In genomic region chr3:11293001-11293400, GRCm38 (mm10) we compare ENCODE assay signal across 18 mouse cellular contexts.
"Had no signal": no experiment of that assay in that cellular context is flagged by ENCODE, and none has a peak within 500 bp of the region (broad histone marks: within the 10 kb centered on the region; RNA-seq: fewer than 3 reads in every experiment).

No protein-coding gene starts in this region.

- H3K27ac ChIP-seq: kidney, postnatal 0 days; limb, embryonic 10.5 days; limb, embryonic 13.5 days; liver, embryonic 12.5 days; liver, embryonic 15.5 days; lung, embryonic 15.5 days; midbrain, embryonic 10.5 days; midbrain, embryonic 13.5 days; neural tube, embryonic 12.5 days; neural tube, embryonic 15.5 days had no signal

- H3K36me3 ChIP-seq: limb, embryonic 10.5 days; limb, embryonic 13.5 days; liver, embryonic 12.5 days; liver, embryonic 15.5 days; lung, embryonic 15.5 days; midbrain, embryonic 10.5 days; midbrain, embryonic 13.5 days; neural tube, embryonic 12.5 days; neural tube, embryonic 15.5 days had no signal

- H3K4me2 ChIP-seq: limb, embryonic 13.5 days; liver, embryonic 12.5 days; liver, embryonic 15.5 days; lung, embryonic 15.5 days; midbrain, embryonic 13.5 days; neural tube, embryonic 12.5 days; neural tube, embryonic 15.5 days had no signal

- H3K27me3 ChIP-seq: limb, embryonic 13.5 days; liver, embryonic 12.5 days; liver, embryonic 15.5 days; lung, embryonic 15.5 days; megakaryocyte, embryonic 14.5 days; midbrain, embryonic 13.5 days; neural tube, embryonic 12.5 days; neural tube, embryonic 15.5 days had no signal

- H3K9ac ChIP-seq: limb, embryonic 13.5 days; liver, embryonic 12.5 days; liver, embryonic 15.5 days; lung, embryonic 15.5 days; midbrain, embryonic 13.5 days; neural tube, embryonic 12.5 days; neural tube, embryonic 15.5 days had no signal

- H3K4me1 ChIP-seq: limb, embryonic 10.5 days; limb, embryonic 13.5 days; liver, embryonic 12.5 days; liver, embryonic 15.5 days; lung, embryonic 15.5 days; megakaryocyte, embryonic 14.5 days; midbrain, embryonic 10.5 days; midbrain, embryonic 13.5 days; neural tube, embryonic 12.5 days; neural tube, embryonic 15.5 days had no signal

- H3K4me3 ChIP-seq: limb, embryonic 10.5 days; limb, embryonic 13.5 days; liver, embryonic 12.5 days; liver, embryonic 15.5 days; lung, embryonic 15.5 days; megakaryocyte, embryonic 14.5 days; midbrain, embryonic 10.5 days; midbrain, embryonic 13.5 days; neural tube, embryonic 12.5 days; neural tube, embryonic 15.5 days had no signal

- ATAC-seq: liver, embryonic 12.5 days; midbrain, embryonic 13.5 days had no signal

- H3K9me3 ChIP-seq: limb, embryonic 10.5 days; limb, embryonic 13.5 days; liver, embryonic 12.5 days; liver, embryonic 15.5 days; lung, embryonic 15.5 days; megakaryocyte, embryonic 14.5 days; midbrain, embryonic 10.5 days; midbrain, embryonic 13.5 days; neural tube, embryonic 12.5 days; neural tube, embryonic 15.5 days had no signal

- DNase-seq: kidney, adult 2 months; kidney, postnatal 25 days; liver; lung, adult 18-20 months; lung, postnatal 10 days; lung, postnatal 36 days; thymus, postnatal 25 days had no signal
